7 mouse cellular contexts compared by ENCODE assay signal in the genomic region with DNA sequence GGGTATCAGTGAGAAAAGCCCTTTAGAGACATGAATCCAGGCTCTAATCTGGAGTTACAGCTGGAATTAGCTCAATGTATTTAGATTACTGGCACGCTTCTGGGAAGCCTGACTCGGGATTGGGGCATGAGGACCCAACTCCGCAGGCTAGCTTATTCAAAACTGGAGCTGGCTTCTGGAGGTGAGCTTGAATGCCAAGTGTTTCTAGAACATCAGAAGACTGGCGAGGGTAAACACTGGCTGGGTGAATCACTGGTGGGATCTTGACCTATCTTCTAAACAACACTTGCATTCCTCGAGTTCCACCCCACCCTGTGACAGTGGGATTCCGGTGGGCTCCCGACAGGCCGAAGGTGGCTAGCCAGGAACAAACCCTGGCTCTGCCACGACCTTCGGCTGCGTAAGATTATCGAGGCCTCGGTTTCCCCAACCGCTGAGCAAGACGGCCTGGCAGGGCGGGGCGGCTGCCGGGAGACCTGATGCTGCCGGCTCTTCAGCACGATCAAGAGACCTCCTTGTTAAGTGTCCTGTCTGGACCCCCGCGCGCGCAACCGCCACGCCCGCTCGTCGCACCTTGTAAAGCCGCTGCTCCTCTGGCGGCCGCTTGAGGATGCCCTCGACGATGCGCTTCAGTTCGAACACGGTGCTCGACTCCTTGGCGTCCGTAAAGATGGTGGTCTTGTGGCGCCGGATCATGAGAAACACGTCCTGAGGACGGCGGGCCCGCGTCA. TPM values are rescaled to one million over a fixed set of nuclear protein-coding genes. Genes with fewer than 3 reads are reported as not detected.
DNase-seq lines count a peak whose midpoint lies in the region; ATAC-seq and TF ChIP-seq lines count a peak whose summit lies in the region.

No protein-coding gene starts in this region.

- H3K79me2 ChIP-seq in macrophage (ENCODE audit: inconsistent target): peaks cover 28% of the 10 kb centered on the region

- H3K4me2 ChIP-seq in forebrain, embryonic 11.5 days (ENCODE audit: low read depth, low read length, severe bottlenecking): peak overlapping the region; percentile 65

- peak overlapping the region; percentile 74 for H3K4me3 ChIP-seq in bone marrow, adult 2 months (replicated peaks; ENCODE audit: control insufficient read depth, low read depth, low read length)
- H3K4me3 ChIP-seq in forebrain, embryonic 11.5 days (ENCODE audit: low read depth, low read length): peak overlapping the region; percentile 45
- peak overlapping the region; percentile 91 for H3K4me3 ChIP-seq in hindbrain, embryonic 10.5 days
- peak overlapping the region; percentile 78 for H3K4me3 ChIP-seq in macrophage (ENCODE audit: inconsistent target)

- H3K27ac ChIP-seq in bone marrow, adult 2 months (ENCODE audit: control insufficient read depth, insufficient read depth, low read depth, low read length, poor library complexity): peak overlapping the region; percentile 9; the same call in 1 of the 2 replicates
- H3K27ac ChIP-seq in forebrain, embryonic 11.5 days (ENCODE audit: low read depth, low read length): peak overlapping the region; percentile 8
- H3K27ac ChIP-seq in hindbrain, embryonic 10.5 days: peak overlapping the region; percentile 93
- peak overlapping the region; percentile 34 for H3K27ac ChIP-seq in macrophage

- H3K27me3 ChIP-seq in forebrain, embryonic 11.5 days (ENCODE audit: control insufficient read depth, insufficient read depth, low read length): no peaks in the 10 kb centered on the region; the same call in 1 of the 2 replicates
- peaks cover 30% of the 10 kb centered on the region for H3K27me3 ChIP-seq in hindbrain, embryonic 10.5 days (ENCODE audit: insufficient read depth, poor library complexity, severe bottlenecking)

- TF ChIP-seq CTCF in bone marrow, adult 2 months (IDR thresholded peaks at IDR 0.05; ENCODE audit: control insufficient read depth, insufficient read depth, low read length): no peak

- H3K4me1 ChIP-seq in bone marrow, adult 2 months (ENCODE audit: control insufficient read depth, insufficient read depth, low read length): no peaks in the 10 kb centered on the region; the same call in 1 of the 2 replicates
- peaks cover 8% of the 10 kb centered on the region; the same call in 1 of the 2 replicates for H3K4me1 ChIP-seq in forebrain, embryonic 11.5 days (replicated peaks; ENCODE audit: control insufficient read depth, insufficient read depth, low read length)
- peaks cover 19% of the 10 kb centered on the region for H3K4me1 ChIP-seq in hindbrain, embryonic 10.5 days (replicated peaks)

- H3K9me3 ChIP-seq in forebrain, embryonic 11.5 days (ENCODE audit: control insufficient read depth, low read length): no peaks in the 10 kb centered on the region
- no peaks in the 10 kb centered on the region for H3K9me3 ChIP-seq in hindbrain, embryonic 10.5 days

- no peak for TF ChIP-seq POLR2A in bone marrow, adult 2 months (IDR thresholded peaks at IDR 0.05; ENCODE audit: borderline replicate concordance, control insufficient read depth, low read depth, low read length)

- 2% methylated on average over 47 of the region's 47 CpGs for WGBS in bone marrow, adult 2 months
- under 1% methylated on average over 47 of the region's 47 CpGs for WGBS in forebrain, embryonic 11.5 days
- under 1% methylated on average over 47 of the region's 47 CpGs for WGBS in hindbrain, embryonic 10.5 days
- 3% methylated on average over 47 of the region's 47 CpGs for WGBS in macrophage (ENCODE audit: missing documents)

- peak; percentile 83 for DNase-seq in ES-CJ7 (ENCODE audit: low read depth, low spot score)
- peak; percentile 84 for DNase-seq in forebrain, embryonic 11.5 days (ENCODE audit: low spot score)
- DNase-seq in hindbrain, embryonic 10.5 days (ENCODE audit: low spot score): no peak
- peak; percentile 43 to 58 for DNase-seq in left cerebral cortex, adult 8-10 months (ENCODE audit: low spot score in 2 of 2)
- peak; percentile 76 for DNase-seq in right cerebral cortex, postnatal 25 days

- peak; percentile 81 for ATAC-seq in forebrain, embryonic 11.5 days (replicated peaks; ENCODE audit: low FRiP score)

- peaks cover 25% of the 10 kb centered on the region; the same call in 1 of the 2 replicates for H3K36me3 ChIP-seq in forebrain, embryonic 11.5 days (ENCODE audit: control insufficient read depth, insufficient read depth, low read length)
- peaks cover 40% of the 10 kb centered on the region for H3K36me3 ChIP-seq in hindbrain, embryonic 10.5 days
- H3K36me3 ChIP-seq in macrophage (ENCODE audit: inconsistent target): peaks cover 15% of the 10 kb centered on the region

- H3K9ac ChIP-seq in forebrain, embryonic 11.5 days (ENCODE audit: low read length): peak overlapping the region; percentile 67

RNA-seq across cellular contexts. Expression of a gene that starts 0.5 kb away (rescaled TPM):
- 185 and 239 TPM in 2 replicates for polyA plus RNA-seq in bone marrow, adult 2 months (2011; ENCODE audit: insufficient read depth, insufficient read length, low replicate concordance, missing spikeins)
- 1,038 and 1,041 TPM in 2 replicates for polyA plus RNA-seq in forebrain, embryonic 11.5 days (2014; fragmentation: Nextera tagmentation; extraction: Ambion mirVana)
- 1,118 and 1,222 TPM in 2 replicates for polyA plus RNA-seq in hindbrain, embryonic 10.5 days (2016; fragmentation: Nextera tagmentation; extraction: Ambion mirVana)
- 100 to 1,000 TPM; 314 to 398 (median 353) TPM for total RNA-seq in left cerebral cortex, adult 8-10 months (2022)
- total RNA-seq in macrophage (2018; cell fraction: chromatin; rRNA removed): 10 to 100 TPM in 21 of 26 experiments, 1 to 10 TPM in 5; 4.0 to 76.4 (median 21.7) TPM
- total RNA-seq in macrophage (2018; cell fraction: cytosol; rRNA removed): 100 to 1,000 TPM; 251 to 388 (median 301) TPM
- total RNA-seq in macrophage (2018; cell fraction: nucleus; rRNA removed): 10 to 100 TPM; 20.3 to 73.8 (median 44.1) TPM
- 177 to 422 TPM (median 330 TPM) in 3 replicates for polyA plus RNA-seq in macrophage (2018)

RNA-seq across cellular contexts. Expression of a gene that starts 7.4 kb away (rescaled TPM):
- polyA plus RNA-seq in bone marrow, adult 2 months (2011; ENCODE audit: insufficient read depth, insufficient read length, low replicate concordance, missing spikeins): not detected in 2 replicates
- not detected in 2 replicates for polyA plus RNA-seq in forebrain, embryonic 11.5 days (2014; fragmentation: Nextera tagmentation; extraction: Ambion mirVana)
- 0.24 TPM in 1 of 2 replicates, not detected in the other for polyA plus RNA-seq in hindbrain, embryonic 10.5 days (2016; fragmentation: Nextera tagmentation; extraction: Ambion mirVana)
- total RNA-seq in left cerebral cortex, adult 8-10 months (2022): under 1 TPM in 1 of 4 experiments, not detected in 3; 0.30 TPM
- not detected for total RNA-seq in macrophage (2018; cell fraction: chromatin; rRNA removed)
- not detected for total RNA-seq in macrophage (2018; cell fraction: cytosol; rRNA removed)
- total RNA-seq in macrophage (2018; cell fraction: nucleus; rRNA removed): not detected
- not detected in 3 replicates for polyA plus RNA-seq in macrophage (2018)

RNA-seq across cellular contexts. Expression of a gene that starts 15.2 kb away (rescaled TPM):
- not detected in 2 replicates for polyA plus RNA-seq in bone marrow, adult 2 months (2011; ENCODE audit: insufficient read depth, insufficient read length, low replicate concordance, missing spikeins)
- not detected in 2 replicates for polyA plus RNA-seq in forebrain, embryonic 11.5 days (2014; fragmentation: Nextera tagmentation; extraction: Ambion mirVana)
- not detected in 2 replicates for polyA plus RNA-seq in hindbrain, embryonic 10.5 days (2016; fragmentation: Nextera tagmentation; extraction: Ambion mirVana)
- under 1 TPM in 3 of 4 experiments, not detected in 1; 0.39 to 0.87 (median 0.66) TPM for total RNA-seq in left cerebral cortex, adult 8-10 months (2022)
- not detected for total RNA-seq in macrophage (2018; cell fraction: chromatin; rRNA removed)
- not detected for total RNA-seq in macrophage (2018; cell fraction: cytosol; rRNA removed)
- not detected for total RNA-seq in macrophage (2018; cell fraction: nucleus; rRNA removed)
- not detected in 3 replicates for polyA plus RNA-seq in macrophage (2018)

RNA-seq across cellular contexts. Expression of a gene that starts 15.5 kb away (rescaled TPM):
- polyA plus RNA-seq in bone marrow, adult 2 months (2011; ENCODE audit: insufficient read depth, insufficient read length, low replicate concordance, missing spikeins): not detected in 2 replicates
- polyA plus RNA-seq in forebrain, embryonic 11.5 days (2014; fragmentation: Nextera tagmentation; extraction: Ambion mirVana): 2.1 and 2.6 TPM in 2 replicates
- polyA plus RNA-seq in hindbrain, embryonic 10.5 days (2016; fragmentation: Nextera tagmentation; extraction: Ambion mirVana): 1.6 and 1.9 TPM in 2 replicates
- total RNA-seq in left cerebral cortex, adult 8-10 months (2022): 1 to 10 TPM; 1.1 to 3.2 (median 2.0) TPM
- not detected for total RNA-seq in macrophage (2018; cell fraction: chromatin; rRNA removed)
- total RNA-seq in macrophage (2018; cell fraction: cytosol; rRNA removed): not detected
- not detected for total RNA-seq in macrophage (2018; cell fraction: nucleus; rRNA removed)
- not detected in 3 replicates for polyA plus RNA-seq in macrophage (2018)

RNA-seq across cellular contexts. Expression of a gene that starts 38.1 kb away (rescaled TPM):
- polyA plus RNA-seq in bone marrow, adult 2 months (2011; ENCODE audit: insufficient read depth, insufficient read length, low replicate concordance, missing spikeins): 328 and 487 TPM in 2 replicates
- polyA plus RNA-seq in forebrain, embryonic 11.5 days (2014; fragmentation: Nextera tagmentation; extraction: Ambion mirVana): 541 and 559 TPM in 2 replicates
- polyA plus RNA-seq in hindbrain, embryonic 10.5 days (2016; fragmentation: Nextera tagmentation; extraction: Ambion mirVana): 517 and 570 TPM in 2 replicates
- total RNA-seq in left cerebral cortex, adult 8-10 months (2022): 100 to 1,000 TPM; 535 to 585 (median 566) TPM
- 1,000 to 10,000 TPM; 1,122 to 2,103 (median 1,620) TPM for total RNA-seq in macrophage (2018; cell fraction: chromatin; rRNA removed)
- total RNA-seq in macrophage (2018; cell fraction: cytosol; rRNA removed): 100 to 1,000 TPM; 110 to 223 (median 170) TPM
- 1,000 to 10,000 TPM in 3 of 26 experiments, 100 to 1,000 TPM in 23; 508 to 1,461 (median 732) TPM for total RNA-seq in macrophage (2018; cell fraction: nucleus; rRNA removed)
- 101 to 166 TPM (median 130 TPM) in 3 replicates for polyA plus RNA-seq in macrophage (2018)

Comparison
In these comparisons a context has a peak if more than half of its experiments do, and no peak if none do; other contexts are left out.
1. H3K27ac ChIP-seq: peak in every context shown above with its lines; median percentile 93 in hindbrain, embryonic 10.5 days; 34 in macrophage; 9 in bone marrow, adult 2 months; 8 in forebrain, embryonic 11.5 days.